Mouse (Mus musculus): ENCODE measurements around the gene Snd1.

The Snd1 gene

GRCm38 (mm10) chr6:28753681-28754080, 278.7 kb downstream of the Snd1 start:
- TF ChIP-seq CTCF (conservative IDR thresholded peaks at IDR 0.05; ENCODE audit: low read length): no peak
- no peak for TF ChIP-seq POU5F1 (IDR thresholded peaks at IDR 0.05; ENCODE audit: borderline replicate concordance, low read length)
- no peak for TF ChIP-seq NANOG (IDR thresholded peaks at IDR 0.05; ENCODE audit: borderline replicate concordance, low read length)
- no peaks in the 10 kb centered on the region for H3K27me3 ChIP-seq (ENCODE audit: insufficient read depth, low read length)

GRCm38 (mm10) chr6:28754127-28754898, 279.4 kb downstream of the Snd1 start:
- Histone ChIP-seq H3K27me3 (ENCODE audit: insufficient read depth, low read length) (no peaks in the 10 kb centered on the region), H3K36me3 (ENCODE audit: insufficient read depth, low read length) (peaks cover 42% of the 10 kb centered on the region), H3K4me3 (replicated peaks; ENCODE audit: low read length) (no peak overlapping the region), H3K9me3 (ENCODE audit: low read length) (no peaks in the 10 kb centered on the region), H3K4me1 (replicated peaks; ENCODE audit: low read depth, low read length) (peaks cover 4% of the 10 kb centered on the region; the same call in 1 of the 2 replicates)
- TF ChIP-seq CTCF (conservative IDR thresholded peaks at IDR 0.05; ENCODE audit: low read length) (no peak), NANOG (IDR thresholded peaks at IDR 0.05; ENCODE audit: borderline replicate concordance, low read length) (no peak), POU5F1 (IDR thresholded peaks at IDR 0.05; ENCODE audit: borderline replicate concordance, low read length) (no peak)

More at GRCm38 (mm10) chr6:28753681-28754080, 278.7 kb downstream of the Snd1 start:
- peaks cover 9% of the 10 kb centered on the region for H3K4me1 ChIP-seq (replicated peaks; ENCODE audit: low read depth, low read length)
- no peak overlapping the region for H3K4me3 ChIP-seq (replicated peaks; ENCODE audit: low read length)
- H3K9me3 ChIP-seq (ENCODE audit: low read length): no peaks in the 10 kb centered on the region
- H3K36me3 ChIP-seq (ENCODE audit: insufficient read depth, low read length): peaks cover 42% of the 10 kb centered on the region

- Histone ChIP-seq H3K4me3 (replicated peaks; ENCODE audit: low read length) (no peak overlapping the region), H3K4me1 (replicated peaks; ENCODE audit: low read depth, low read length) (peaks cover 22% of the 10 kb centered on the region), H3K27me3 (ENCODE audit: insufficient read depth, low read length) (no peaks in the 10 kb centered on the region), H3K36me3 (ENCODE audit: insufficient read depth, low read length) (peaks cover 26% of the 10 kb centered on the region), H3K9me3 (ENCODE audit: low read length) (no peaks in the 10 kb centered on the region)
- TF ChIP-seq POU5F1 (IDR thresholded peaks at IDR 0.05; ENCODE audit: borderline replicate concordance, low read length) (no peak), CTCF (conservative IDR thresholded peaks at IDR 0.05; ENCODE audit: low read length) (no peak), NANOG (IDR thresholded peaks at IDR 0.05; ENCODE audit: borderline replicate concordance, low read length) (no peak)
Measured at GRCm38 (mm10) chr6:28756306-28757018, 281.5 kb downstream of the Snd1 start.

- Histone ChIP-seq H3K4me1 (replicated peaks; ENCODE audit: low read depth, low read length) (peaks cover 38% of the 10 kb centered on the region), H3K27me3 (ENCODE audit: insufficient read depth, low read length) (no peaks in the 10 kb centered on the region), H3K9me3 (ENCODE audit: low read length) (no peaks in the 10 kb centered on the region), H3K36me3 (ENCODE audit: insufficient read depth, low read length) (peaks cover 23% of the 10 kb centered on the region), H3K4me3 (replicated peaks; ENCODE audit: low read length) (no peak overlapping the region)
- TF ChIP-seq POU5F1 (IDR thresholded peaks at IDR 0.05; ENCODE audit: borderline replicate concordance, low read length) (no peak), NANOG (IDR thresholded peaks at IDR 0.05; ENCODE audit: borderline replicate concordance, low read length) (no peak), CTCF (conservative IDR thresholded peaks at IDR 0.05; ENCODE audit: low read length) (no peak)
Measured at GRCm38 (mm10) chr6:28758293-28758692, 283.4 kb downstream of the Snd1 start.

GRCm38 (mm10) chr6:28761728-28762127, 286.8 kb downstream of the Snd1 start:
- Histone ChIP-seq H3K4me3 (replicated peaks; ENCODE audit: low read length) (no peak overlapping the region), H3K4me1 (replicated peaks; ENCODE audit: low read depth, low read length) (peaks cover 38% of the 10 kb centered on the region), H3K27me3 (ENCODE audit: insufficient read depth, low read length) (no peaks in the 10 kb centered on the region), H3K9me3 (ENCODE audit: low read length) (no peaks in the 10 kb centered on the region), H3K36me3 (ENCODE audit: insufficient read depth, low read length) (peaks cover 14% of the 10 kb centered on the region; the same call in 1 of the 2 replicates)
- TF ChIP-seq NANOG (IDR thresholded peaks at IDR 0.05; ENCODE audit: borderline replicate concordance, low read length) (no peak), CTCF (conservative IDR thresholded peaks at IDR 0.05; ENCODE audit: low read length) (no peak), POU5F1 (IDR thresholded peaks at IDR 0.05; ENCODE audit: borderline replicate concordance, low read length) (no peak)

GRCm38 (mm10) chr6:28762132-28762775, 287.3 kb downstream of the Snd1 start:
- H3K36me3 ChIP-seq (ENCODE audit: insufficient read depth, low read length): peaks cover 18% of the 10 kb centered on the region; the same call in 1 of the 2 replicates
- no peak for TF ChIP-seq POU5F1 (IDR thresholded peaks at IDR 0.05; ENCODE audit: borderline replicate concordance, low read length)
- TF ChIP-seq NANOG (IDR thresholded peaks at IDR 0.05; ENCODE audit: borderline replicate concordance, low read length): peak; percentile 54
- TF ChIP-seq CTCF (conservative IDR thresholded peaks at IDR 0.05; ENCODE audit: low read length): no peak
- no peaks in the 10 kb centered on the region for H3K9me3 ChIP-seq (ENCODE audit: low read length)
- no peaks in the 10 kb centered on the region for H3K27me3 ChIP-seq (ENCODE audit: insufficient read depth, low read length)
- H3K4me1 ChIP-seq (replicated peaks; ENCODE audit: low read depth, low read length): peaks cover 38% of the 10 kb centered on the region
- no peak overlapping the region for H3K4me3 ChIP-seq (replicated peaks; ENCODE audit: low read length)

- Histone ChIP-seq H3K4me3 (replicated peaks; ENCODE audit: low read length) (no peak overlapping the region), H3K9me3 (ENCODE audit: low read length) (peaks cover 4% of the 10 kb centered on the region; the same call in 1 of the 2 replicates), H3K36me3 (ENCODE audit: insufficient read depth, low read length) (peaks cover 39% of the 10 kb centered on the region), H3K27me3 (ENCODE audit: insufficient read depth, low read length) (no peaks in the 10 kb centered on the region), H3K4me1 (replicated peaks; ENCODE audit: low read depth, low read length) (peaks cover 36% of the 10 kb centered on the region)
- TF ChIP-seq POU5F1 (IDR thresholded peaks at IDR 0.05; ENCODE audit: borderline replicate concordance, low read length) (no peak), CTCF (conservative IDR thresholded peaks at IDR 0.05; ENCODE audit: low read length) (no peak), NANOG (IDR thresholded peaks at IDR 0.05; ENCODE audit: borderline replicate concordance, low read length) (no peak)
Measured at GRCm38 (mm10) chr6:28766622-28767021, 291.7 kb downstream of the Snd1 start.

All from E14TG2a.4 (cell line).